Mouse (Mus musculus) liver, adult 2 months (tissue): ENCODE measurements at regions not wholly inside any gene's neighbourhood (a gene's known extent, or its start where the extent isn't known, plus 50 kb on each side); places are given as distances from the start of the nearest gene placed in this dataset.

ENCODE experiments used
- DNase-seq: peaks from one replicate; pipeline ENCODE4 v3.0.0-alpha.2; 2011; ENCODE audit warnings: low read depth, low spot score; ENCODE audit errors: extremely low read depth
- H3K27ac ChIP-seq: fragments of 200-500 bp; replicated peaks from 2 replicates; pipeline ENCODE4 v1.5.1; 2012; ENCODE audit warnings: low read depth, mild to moderate bottlenecking, control low read depth, inconsistent platforms, low read length; ENCODE audit not compliant: insufficient read depth
- H3K27me3 ChIP-seq: fragments of 200-500 bp; 2 replicates; pipeline ENCODE4 v1.6.1; 2012; ENCODE audit warnings: mild to moderate bottlenecking, moderate library complexity, low read length, inconsistent platforms; ENCODE audit not compliant: control insufficient read depth, insufficient read depth
- H3K36me3 ChIP-seq: fragments of 200-500 bp; 2 replicates; pipeline ENCODE4 v1.6.1; 2012; ENCODE audit warnings: low read length, inconsistent platforms; ENCODE audit not compliant: control insufficient read depth, insufficient read depth
- H3K4me1 ChIP-seq: fragments of 200-500 bp; 2 replicates; pipeline ENCODE4 v1.6.1; 2011; ENCODE audit warnings: low read length; ENCODE audit not compliant: control insufficient read depth, insufficient read depth
- H3K4me3 ChIP-seq: fragments of 200-500 bp; 2 replicates; pipeline ENCODE4 v1.5.1; 2011; ENCODE audit warnings: low read depth, mild to moderate bottlenecking, control low read depth, low read length, moderate library complexity; ENCODE audit not compliant: insufficient read depth
- H3K79me2 ChIP-seq: fragments of 200-500 bp; 2 replicates; pipeline ENCODE4 v1.6.1; 2012; ENCODE audit warnings: inconsistent platforms, mild to moderate bottlenecking, low read length, moderate library complexity; ENCODE audit not compliant: control insufficient read depth, insufficient read depth
- H3K9ac ChIP-seq: fragments of 200-500 bp; 2 replicates; pipeline ENCODE4 v1.6.1; 2012; ENCODE audit warnings: low read depth, mild to moderate bottlenecking, control low read depth, inconsistent platforms, low read length
- CTCF ChIP-seq: fragments of 200-500 bp; IDR thresholded peaks from 2 replicates; pipeline ENCODE4 v1.5.1; 2011; ENCODE audit warnings: low read depth, low read length, control low read depth
- POLR2A ChIP-seq: fragments of 200-500 bp; IDR thresholded peaks from 2 replicates; pipeline ENCODE4 v1.6.1; 2011; ENCODE audit warnings: low read length, control low read depth; ENCODE audit not compliant: insufficient read depth; ENCODE audit errors: extremely low read depth
- WGBS: fragments of 180-500 bp; shearing (Covaris S2); methylation state at CpG from one replicate; pipeline ENCODE4 v1.1.7; 2018; 5-methylcytosine and 5-hydroxymethylcytosine counted together

DNA sequence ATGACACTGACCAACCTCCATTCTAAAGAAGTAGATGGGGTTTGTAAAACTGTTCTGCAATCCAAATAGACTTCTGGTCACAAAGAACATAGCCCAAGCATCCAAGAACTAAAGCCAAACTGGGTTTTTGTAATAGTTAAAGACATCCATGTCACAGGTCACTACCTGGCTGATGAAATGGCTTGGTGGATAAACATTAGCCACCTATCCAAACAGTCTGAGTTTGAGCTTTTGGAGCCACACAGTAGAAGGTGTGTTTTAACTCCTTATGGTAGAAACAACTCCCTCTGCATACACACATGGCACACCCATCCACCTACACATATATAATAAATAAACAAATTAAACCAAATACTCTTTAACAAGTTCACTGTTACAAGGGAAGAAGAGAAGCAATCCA lies 68.7 kb downstream of the Cyp2d40 start:
- Histone ChIP-seq H3K79me2 (no peaks in the 10 kb centered on the region), H3K4me1 (peaks cover 36% of the 10 kb centered on the region), H3K9ac (no peak overlapping the region), H3K4me3 (no peak overlapping the region; the same call in 1 of the 2 replicates), H3K36me3 (peaks cover 65% of the 10 kb centered on the region), H3K27ac (peak overlapping the region; percentile 83), H3K27me3 (no peaks in the 10 kb centered on the region)
- TF ChIP-seq POLR2A (no peak), CTCF (no peak)
- DNase-seq: peak; percentile 97

DNA sequence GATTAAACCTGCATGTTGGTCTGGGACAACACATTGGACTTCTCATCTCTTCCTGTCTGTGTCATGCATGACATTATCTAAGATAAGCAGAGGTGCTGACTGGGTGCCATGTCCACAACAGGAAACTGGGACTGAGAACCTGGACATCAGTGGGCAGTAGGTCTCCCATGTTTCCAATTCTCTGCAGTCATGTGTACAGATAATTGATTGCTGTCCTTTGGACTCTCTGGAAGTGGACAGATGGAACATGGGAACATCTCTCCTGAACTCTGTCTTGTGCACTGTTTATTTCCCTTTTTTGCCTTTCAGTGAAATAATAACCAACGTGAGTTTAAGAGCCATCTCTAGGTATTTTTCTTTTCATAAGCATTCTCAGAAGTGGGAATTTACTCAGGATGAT lies 69.5 kb downstream of the Cyp2d40 start:
- Histone ChIP-seq H3K27me3 (no peaks in the 10 kb centered on the region), H3K4me1 (peaks cover 36% of the 10 kb centered on the region), H3K4me3 (peak overlapping the region; percentile 10; the same call in 1 of the 2 replicates), H3K27ac (peak overlapping the region; percentile 83), H3K9ac (peak overlapping the region; percentile 36; the same call in 1 of the 2 replicates), H3K79me2 (no peaks in the 10 kb centered on the region), H3K36me3 (peaks cover 72% of the 10 kb centered on the region)
- TF ChIP-seq POLR2A (no peak), CTCF (no peak)
- 17% methylated on average over 1 of the region's 1 CpGs for WGBS
- DNase-seq: peak; percentile 85

DNA sequence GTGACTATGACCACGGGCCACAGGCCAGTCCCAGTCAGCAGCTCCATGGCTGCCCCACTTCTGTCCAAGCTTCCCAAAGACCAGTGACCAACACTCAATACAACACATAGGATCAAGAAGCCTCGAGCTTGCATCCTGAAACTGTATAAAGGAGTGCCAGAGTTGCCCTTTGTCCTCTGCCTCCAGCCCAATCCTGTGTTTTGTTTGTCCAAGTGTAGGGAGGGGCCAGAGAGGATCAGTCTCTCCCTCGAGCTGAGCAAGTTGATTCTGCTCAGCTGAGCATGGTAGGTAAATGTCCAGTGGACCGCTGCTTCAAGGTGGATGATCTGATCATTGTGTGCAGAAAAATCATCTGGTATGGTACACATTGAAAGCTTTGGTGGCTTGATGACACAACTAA lies 71.0 kb downstream of the Cyp2d40 start:
- H3K9ac ChIP-seq: no peak overlapping the region
- peaks cover 76% of the 10 kb centered on the region for H3K36me3 ChIP-seq
- 16% methylated on average over 4 of the region's 4 CpGs for whole genome bisulfite sequencing
- DNase-seq: peak; percentile 78
- H3K27ac ChIP-seq: peak overlapping the region; percentile 83
- TF ChIP-seq CTCF (no peak), POLR2A (no peak)
- H3K4me3 ChIP-seq: no peak overlapping the region
- no peaks in the 10 kb centered on the region for H3K79me2 ChIP-seq
- peaks cover 35% of the 10 kb centered on the region for H3K4me1 ChIP-seq
- no peaks in the 10 kb centered on the region for H3K27me3 ChIP-seq
